Mouse (Mus musculus): ENCODE results near the gene Gpr18.
"Not testable (repeated sequence)": the region's sequence is repeated elsewhere in the genome, so short reads cannot be mapped to it uniquely, and the experiment has no call there.

Gpr18 gene

DNA sequence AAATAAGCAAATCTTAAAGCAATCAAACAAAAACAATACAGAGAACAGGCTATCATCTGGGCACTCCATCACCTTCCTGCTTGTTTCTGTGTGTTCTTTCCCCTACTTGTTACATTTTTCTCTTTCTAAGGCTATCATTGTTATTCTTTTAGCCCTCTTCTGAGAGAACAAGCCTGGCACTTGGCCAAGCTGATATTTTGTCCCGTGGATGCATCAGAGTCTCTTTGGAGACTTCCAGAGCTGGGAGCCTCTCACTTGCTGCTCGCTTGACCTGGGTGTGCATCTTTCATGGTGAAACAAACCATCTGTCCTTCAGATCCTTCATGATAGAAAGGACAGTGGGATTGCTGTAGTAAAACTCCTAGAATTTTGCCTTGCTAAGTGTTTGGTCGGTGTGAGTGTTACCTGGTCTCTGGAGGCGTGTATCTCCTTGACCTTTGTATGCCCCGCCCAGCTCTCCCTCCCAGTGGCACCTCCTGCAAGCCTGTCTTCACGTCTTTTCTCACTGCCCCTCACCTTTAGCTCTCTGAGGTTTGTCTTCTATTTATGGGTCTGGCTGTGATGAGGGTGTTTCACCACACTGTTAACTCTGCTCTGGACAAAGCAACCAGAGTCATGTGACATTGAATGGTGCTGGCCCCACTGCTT is 31.3 kb downstream of the Gpr18 start:
- no peak for DNase-seq (ENCODE audit: low spot score)

DNA sequence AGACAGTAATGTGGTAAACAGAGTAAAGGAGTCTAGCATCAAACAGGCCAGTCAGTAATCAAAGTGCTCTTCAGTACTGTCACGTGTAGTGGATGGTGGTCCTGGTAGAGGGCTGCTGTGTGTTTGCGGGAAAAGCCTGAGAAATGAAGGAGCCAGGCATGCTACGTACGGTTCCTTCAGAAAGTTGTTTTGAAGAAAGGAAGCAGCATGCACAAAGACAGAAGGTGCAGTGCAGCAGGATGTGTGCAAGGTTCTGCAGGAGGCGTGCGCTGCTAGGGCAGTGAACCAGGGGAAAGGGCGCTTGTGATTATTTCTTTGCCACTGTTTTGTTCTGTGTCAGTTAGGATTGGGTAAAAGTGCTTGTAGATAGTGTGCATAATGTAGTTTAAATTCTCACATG is 34.4 kb downstream of the Gpr18 start:
- no peak for DNase-seq (ENCODE audit: low spot score)

DNA sequence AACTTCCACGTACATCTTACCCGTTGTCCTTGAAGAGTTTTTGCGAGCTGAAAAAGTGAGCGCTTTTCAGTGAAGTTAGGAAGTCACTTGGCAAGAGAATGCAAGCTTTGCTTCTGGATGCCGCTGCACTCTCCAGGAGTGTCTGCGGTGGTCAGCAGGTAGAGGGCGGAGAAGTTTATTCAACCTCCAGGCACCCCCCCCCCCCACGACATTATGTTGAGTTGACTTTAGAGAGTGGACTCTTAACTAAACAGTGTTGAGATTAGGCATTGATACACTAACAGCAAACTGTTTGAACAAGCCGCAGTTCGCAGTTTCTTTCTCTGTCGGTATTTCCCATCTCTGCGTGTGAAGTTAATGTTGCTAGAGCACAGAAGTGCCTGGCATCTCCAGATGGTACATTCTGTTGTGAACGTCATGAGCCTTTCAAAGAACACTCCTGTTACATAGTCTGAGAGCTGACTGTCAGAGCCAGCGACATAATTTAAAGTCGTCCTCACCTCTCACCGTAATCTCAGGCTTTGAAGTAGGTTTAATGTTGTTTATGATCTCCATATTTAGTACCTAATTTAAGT is 36.2 kb downstream of the Gpr18 start:
- peak; percentile 40 for DNase-seq (ENCODE audit: low spot score)

- DNase-seq (ENCODE audit: low spot score) = no peak
Observed at GRCm38 (mm10) chr14:121878859-121879206, 36.7 kb downstream of the Gpr18 start.

GRCm38 (mm10) chr14:121878176-121878858 is 37.3 kb downstream of the Gpr18 start, which contains the start of gene Ubac2:
Gene Ubac2, plus strand, starts transcription at chr14:121878620.
- peak; percentile 86 for DNase-seq (ENCODE audit: low spot score)

DNA sequence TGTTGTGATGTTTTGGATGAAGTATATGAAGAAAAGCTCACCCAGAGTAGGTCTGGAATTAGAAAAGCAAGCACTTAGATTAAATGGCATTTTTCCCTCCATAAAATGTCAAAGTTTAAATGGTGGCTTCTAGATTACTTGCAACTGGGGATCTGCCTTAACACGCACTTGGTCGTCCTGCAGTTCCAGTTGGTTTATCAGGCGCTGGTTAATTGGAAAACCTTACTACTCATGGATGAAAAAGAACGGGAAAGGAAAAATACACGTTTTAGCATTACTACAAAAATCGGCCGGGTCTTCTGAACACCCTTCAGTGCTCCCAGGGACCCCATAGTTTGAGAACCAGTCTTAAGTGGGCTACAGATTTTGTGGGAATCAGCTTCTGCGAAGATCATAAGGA is 37.9 kb downstream of the Gpr18 start:
- DNase-seq (ENCODE audit: low spot score) = no peak

- no peak for DNase-seq (ENCODE audit: low spot score)
Observed at GRCm38 (mm10) chr14:121876860-121877259, 38.7 kb downstream of the Gpr18 start.

DNA sequence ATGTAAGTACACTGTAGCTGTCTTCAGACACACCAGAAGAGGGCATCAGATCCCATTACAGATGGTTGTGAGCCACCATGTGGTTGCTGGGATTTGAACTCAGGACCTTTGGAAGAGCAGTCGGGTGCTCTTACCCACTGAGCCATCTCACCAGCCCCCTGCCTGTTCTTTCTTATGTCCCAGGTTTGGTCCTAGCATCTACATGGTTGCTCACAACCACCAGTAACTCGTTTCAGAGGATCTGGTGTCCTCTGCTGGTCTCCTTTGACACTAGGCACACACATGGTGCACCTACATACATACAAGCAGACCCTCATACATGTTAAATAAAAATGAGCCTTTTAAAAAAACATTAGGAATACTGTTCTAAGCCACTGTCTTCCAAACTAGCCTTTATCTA is 39.4 kb downstream of the Gpr18 start:
- not testable (repeated sequence) for DNase-seq (ENCODE audit: low spot score)

DNA sequence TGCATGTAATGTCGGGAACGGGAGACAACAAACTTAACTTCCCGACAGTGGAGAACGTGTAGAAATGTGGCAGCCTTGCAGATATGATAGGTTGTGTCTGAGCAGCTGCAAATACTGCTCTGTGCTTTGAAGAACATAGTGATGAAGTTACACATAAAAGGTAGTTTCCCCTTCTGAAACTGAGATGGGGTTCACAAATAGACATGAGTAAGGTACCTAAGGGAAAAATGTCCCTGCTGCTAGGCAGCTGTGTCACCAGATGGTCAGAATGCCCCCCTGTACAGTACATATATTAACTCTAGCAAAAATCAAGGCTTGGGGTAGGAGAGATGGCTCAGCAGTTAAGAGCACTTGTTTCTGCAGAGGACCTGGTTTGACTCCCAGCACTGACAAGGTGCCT is 41.9 kb downstream of the Gpr18 start:
- DNase-seq (ENCODE audit: low spot score) = no peak

DNA sequence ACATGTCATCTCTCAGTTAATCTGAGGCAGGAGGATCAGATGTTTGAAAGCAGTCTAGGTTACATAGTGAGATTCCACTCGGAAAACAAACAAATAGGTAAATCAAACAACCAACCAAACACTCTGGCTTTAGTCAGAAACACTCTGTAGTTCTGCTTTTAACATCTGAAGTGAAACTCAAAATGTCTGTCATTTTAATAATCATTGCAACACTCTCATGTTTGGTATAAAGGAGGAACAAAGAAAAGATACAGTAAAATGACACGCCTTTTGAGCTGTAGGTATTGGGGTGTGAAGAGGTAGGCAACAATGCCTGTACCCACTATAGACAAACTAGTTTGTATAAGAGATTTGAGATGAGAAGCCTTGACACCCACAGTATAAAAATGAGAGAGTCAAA is 42.4 kb downstream of the Gpr18 start:
- no peak for DNase-seq (ENCODE audit: low spot score)

DNA sequence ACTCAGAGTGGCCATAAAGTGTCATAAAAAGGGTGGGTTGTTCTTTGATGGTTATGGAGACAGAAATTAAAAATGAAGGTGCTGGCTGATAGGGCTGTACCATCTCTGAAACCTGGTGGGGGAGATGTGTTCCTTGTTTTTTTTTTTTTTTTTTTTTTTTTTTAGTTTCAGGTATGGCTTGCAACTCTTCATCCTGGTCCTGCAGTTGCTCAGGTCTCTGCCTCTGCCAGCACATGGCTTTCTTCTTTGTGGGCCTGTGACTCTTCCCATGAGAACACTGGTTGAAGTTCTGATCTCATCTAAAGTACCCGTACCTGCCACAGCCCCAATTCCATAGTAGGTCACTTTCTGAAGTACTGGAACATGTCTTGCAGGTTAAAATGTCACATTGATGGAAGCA is 42.8 kb downstream of the Gpr18 start:
- DNase-seq (ENCODE audit: low spot score) = no peak

- peak; percentile 33 for DNase-seq (ENCODE audit: low spot score)
Observed at GRCm38 (mm10) chr14:121869111-121869510, 46.5 kb downstream of the Gpr18 start.

DNA sequence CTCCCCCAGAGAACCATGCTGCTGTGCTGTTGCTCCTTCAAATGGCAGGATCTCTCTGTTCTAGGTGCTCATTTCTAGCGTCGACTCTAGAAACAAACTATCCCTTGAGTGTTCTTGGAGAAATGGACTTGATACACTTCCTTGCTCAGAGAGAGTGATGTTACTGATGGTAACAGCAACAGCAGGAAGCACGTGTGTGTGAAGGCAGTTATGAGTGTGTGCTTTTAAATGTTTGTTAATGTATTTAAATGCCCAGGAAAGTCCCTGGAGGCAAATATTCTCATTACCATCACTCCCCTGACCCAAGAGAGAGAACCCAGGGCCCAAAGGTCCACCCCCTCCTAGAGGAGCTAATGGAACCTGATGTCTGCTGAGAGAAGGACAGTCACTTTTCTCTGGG is 49.0 kb downstream of the Gpr18 start:
- DNase-seq (ENCODE audit: low spot score) = no peak

GRCm38 (mm10) chr14:121865162-121865561 is 50.4 kb downstream of the Gpr18 start:
- DNase-seq (ENCODE audit: low spot score) = peak; percentile 43
